Mouse (Mus musculus): Measurements from ENCODE around the gene Rragd. TPM values are rescaled to one million over a fixed set of nuclear protein-coding genes. Genes with fewer than 3 reads are reported as not detected.
A peak's percentile ranks its signal among the peaks of the same experiment; 100 is the strongest.

The Rragd gene
- polyA plus RNA-seq, 1 experiment, result 2.5 TPM

- no peak overlapping the region for H3K27ac ChIP-seq (ENCODE audit: insufficient read depth, low read depth, low read length)
- H3K4me3 ChIP-seq (ENCODE audit: insufficient read depth, low read length), result peak overlapping the region; percentile 82
- TF ChIP-seq CTCF (IDR thresholded peaks at IDR 0.05; ENCODE audit: low read depth, low read length), result no peak
- no peak for TF ChIP-seq POLR2A (IDR thresholded peaks at IDR 0.05; ENCODE audit: borderline replicate concordance, low read depth, low read length)
- H3K4me1 ChIP-seq (ENCODE audit: control insufficient read depth, insufficient read depth, low read length), result peaks cover 15% of the 10 kb centered on the region
These were observed 49.2 kb downstream of the Rragd start for GRCm38 (mm10) chr4:33032045-33032444.

- TF ChIP-seq CTCF (IDR thresholded peaks at IDR 0.05; ENCODE audit: low read depth, low read length) (no peak), POLR2A (IDR thresholded peaks at IDR 0.05; ENCODE audit: borderline replicate concordance, low read depth, low read length) (no peak)
- no peak overlapping the region for H3K27ac ChIP-seq (ENCODE audit: insufficient read depth, low read depth, low read length)
- no peak overlapping the region for H3K4me3 ChIP-seq (ENCODE audit: insufficient read depth, low read length)
- peaks cover 15% of the 10 kb centered on the region for H3K4me1 ChIP-seq (ENCODE audit: control insufficient read depth, insufficient read depth, low read length)
These were observed 50.7 kb downstream of the Rragd start for GRCm38 (mm10) chr4:33033515-33033914.

- no peak overlapping the region for H3K4me3 ChIP-seq (ENCODE audit: insufficient read depth, low read length)
- peaks cover 10% of the 10 kb centered on the region for H3K4me1 ChIP-seq (ENCODE audit: control insufficient read depth, insufficient read depth, low read length)
- TF ChIP-seq CTCF (IDR thresholded peaks at IDR 0.05; ENCODE audit: low read depth, low read length) (no peak), POLR2A (IDR thresholded peaks at IDR 0.05; ENCODE audit: borderline replicate concordance, low read depth, low read length) (no peak)
- no peak overlapping the region for H3K27ac ChIP-seq (ENCODE audit: insufficient read depth, low read depth, low read length)
These were observed 57.0 kb downstream of the Rragd start for GRCm38 (mm10) chr4:33039826-33040225.

GRCm38 (mm10) chr4:33049601-33050000 lies 66.8 kb downstream of the Rragd start:
- Histone ChIP-seq H3K27ac (ENCODE audit: insufficient read depth, low read depth, low read length) (no peak overlapping the region), H3K4me1 (ENCODE audit: control insufficient read depth, insufficient read depth, low read length) (no peaks in the 10 kb centered on the region), H3K4me3 (ENCODE audit: insufficient read depth, low read length) (no peak overlapping the region)
- no peak for TF ChIP-seq CTCF (IDR thresholded peaks at IDR 0.05; ENCODE audit: low read depth, low read length)
- no peak for TF ChIP-seq POLR2A (IDR thresholded peaks at IDR 0.05; ENCODE audit: borderline replicate concordance, low read depth, low read length)

- TF ChIP-seq CTCF (IDR thresholded peaks at IDR 0.05; ENCODE audit: low read depth, low read length), result no peak
- TF ChIP-seq POLR2A (IDR thresholded peaks at IDR 0.05; ENCODE audit: borderline replicate concordance, low read depth, low read length), result no peak
- H3K4me1 ChIP-seq (ENCODE audit: control insufficient read depth, insufficient read depth, low read length), result no peaks in the 10 kb centered on the region
- no peak overlapping the region for H3K27ac ChIP-seq (ENCODE audit: insufficient read depth, low read depth, low read length)
- no peak overlapping the region for H3K4me3 ChIP-seq (ENCODE audit: insufficient read depth, low read length)
These were observed 69.2 kb downstream of the Rragd start for GRCm38 (mm10) chr4:33052055-33052454.

- TF ChIP-seq CTCF (IDR thresholded peaks at IDR 0.05; ENCODE audit: low read depth, low read length) (no peak), POLR2A (IDR thresholded peaks at IDR 0.05; ENCODE audit: borderline replicate concordance, low read depth, low read length) (no peak)
- Histone ChIP-seq H3K4me1 (ENCODE audit: control insufficient read depth, insufficient read depth, low read length) (no peaks in the 10 kb centered on the region), H3K27ac (ENCODE audit: insufficient read depth, low read depth, low read length) (no peak overlapping the region), H3K4me3 (ENCODE audit: insufficient read depth, low read length) (no peak overlapping the region)
These were observed 69.8 kb downstream of the Rragd start for GRCm38 (mm10) chr4:33052650-33053049.

GRCm38 (mm10) chr4:33054426-33054825 lies 71.6 kb downstream of the Rragd start:
- Histone ChIP-seq H3K27ac (ENCODE audit: insufficient read depth, low read depth, low read length) (no peak overlapping the region), H3K4me3 (ENCODE audit: insufficient read depth, low read length) (no peak overlapping the region), H3K4me1 (ENCODE audit: control insufficient read depth, insufficient read depth, low read length) (no peaks in the 10 kb centered on the region)
- TF ChIP-seq POLR2A (IDR thresholded peaks at IDR 0.05; ENCODE audit: borderline replicate concordance, low read depth, low read length) (no peak), CTCF (IDR thresholded peaks at IDR 0.05; ENCODE audit: low read depth, low read length) (no peak)

GRCm38 (mm10) chr4:33056317-33056716 lies 73.5 kb downstream of the Rragd start:
- TF ChIP-seq CTCF (IDR thresholded peaks at IDR 0.05; ENCODE audit: low read depth, low read length), result no peak
- TF ChIP-seq POLR2A (IDR thresholded peaks at IDR 0.05; ENCODE audit: borderline replicate concordance, low read depth, low read length), result no peak
- no peak overlapping the region for H3K4me3 ChIP-seq (ENCODE audit: insufficient read depth, low read length)

GRCm38 (mm10) chr4:33057890-33058687 lies 75.3 kb downstream of the Rragd start:
- no peak for TF ChIP-seq POLR2A (IDR thresholded peaks at IDR 0.05; ENCODE audit: borderline replicate concordance, low read depth, low read length)
- TF ChIP-seq CTCF (IDR thresholded peaks at IDR 0.05; ENCODE audit: low read depth, low read length), result no peak
- Histone ChIP-seq H3K4me1 (ENCODE audit: control insufficient read depth, insufficient read depth, low read length) (no peaks in the 10 kb centered on the region), H3K27ac (ENCODE audit: insufficient read depth, low read depth, low read length) (no peak overlapping the region), H3K4me3 (ENCODE audit: insufficient read depth, low read length) (no peak overlapping the region)

More at GRCm38 (mm10) chr4:33056317-33056716, 73.5 kb downstream of the Rragd start:
- no peak overlapping the region for H3K27ac ChIP-seq (ENCODE audit: insufficient read depth, low read depth, low read length)
- H3K4me1 ChIP-seq (ENCODE audit: control insufficient read depth, insufficient read depth, low read length), result no peaks in the 10 kb centered on the region

- Histone ChIP-seq H3K4me1 (ENCODE audit: control insufficient read depth, insufficient read depth, low read length) (no peaks in the 10 kb centered on the region), H3K4me3 (ENCODE audit: insufficient read depth, low read length) (no peak overlapping the region), H3K27ac (ENCODE audit: insufficient read depth, low read depth, low read length) (no peak overlapping the region)
- TF ChIP-seq POLR2A (IDR thresholded peaks at IDR 0.05; ENCODE audit: borderline replicate concordance, low read depth, low read length) (no peak), CTCF (IDR thresholded peaks at IDR 0.05; ENCODE audit: low read depth, low read length) (no peak)
These were observed 78.3 kb downstream of the Rragd start for GRCm38 (mm10) chr4:33061158-33061557.
